Mouse (Mus musculus) adipocyte (in vitro differentiated cells): ENCODE results near the gene Gm21789.
"Not testable (repeated sequence)": the region's sequence is repeated elsewhere in the genome, so short reads cannot be mapped to it uniquely, and the experiment has no call there.

Experiments used
- DNase-seq: peaks from one replicate; pipeline ENCODE4 v3.0.0-alpha.2; 2016; ENCODE audit warnings: low spot score

Gm21789 gene

DNA sequence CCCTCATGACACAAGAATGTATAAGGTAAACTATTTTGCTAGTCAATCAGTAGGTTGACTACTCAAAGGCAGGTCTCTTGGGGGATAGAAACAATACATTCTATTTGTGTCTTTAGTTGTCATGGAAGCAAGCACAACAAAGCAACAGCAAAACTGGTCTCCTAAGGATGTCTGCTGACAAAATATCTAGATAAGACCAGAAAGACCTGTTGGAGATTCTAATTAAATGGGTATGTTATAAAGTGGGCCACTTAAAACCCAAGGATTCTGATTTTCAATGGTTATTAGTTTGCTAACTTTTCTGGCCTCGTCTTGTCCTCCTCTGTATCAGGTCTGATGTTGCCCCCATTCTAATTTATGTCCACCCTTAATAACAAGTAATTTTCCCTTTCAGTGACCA is at the start of gene Gm21789:
Gene Gm21789, plus strand, starts transcription at position 301 of the 400 bp plus-strand sequence.
- DNase-seq = not testable (repeated sequence)

DNA sequence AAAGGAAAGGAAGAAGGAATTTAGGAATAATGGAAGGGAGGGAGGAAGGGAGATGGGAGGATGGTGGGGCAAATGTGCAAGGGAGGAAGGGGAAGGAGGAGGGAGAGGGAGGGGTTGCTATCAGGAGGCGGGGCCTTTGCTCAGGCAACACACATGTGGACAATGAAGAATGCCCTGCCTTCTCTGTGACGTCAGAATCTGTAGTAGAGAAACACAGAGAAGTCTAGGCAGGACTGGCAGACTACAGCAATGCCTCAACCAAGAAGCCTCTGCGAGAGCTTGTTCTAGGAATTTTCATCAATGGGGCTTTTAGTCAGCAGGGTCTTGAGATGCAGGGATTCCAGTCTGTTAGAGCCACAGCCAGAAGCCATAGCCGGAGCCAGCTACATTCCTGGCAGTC is 47.2 kb upstream of the Gm21789 start, which contains the start of gene Btbd35f30:
Gene Btbd35f30, plus strand, starts transcription at position 301 of the 400 bp plus-strand sequence.
- DNase-seq = not testable (repeated sequence)

DNA sequence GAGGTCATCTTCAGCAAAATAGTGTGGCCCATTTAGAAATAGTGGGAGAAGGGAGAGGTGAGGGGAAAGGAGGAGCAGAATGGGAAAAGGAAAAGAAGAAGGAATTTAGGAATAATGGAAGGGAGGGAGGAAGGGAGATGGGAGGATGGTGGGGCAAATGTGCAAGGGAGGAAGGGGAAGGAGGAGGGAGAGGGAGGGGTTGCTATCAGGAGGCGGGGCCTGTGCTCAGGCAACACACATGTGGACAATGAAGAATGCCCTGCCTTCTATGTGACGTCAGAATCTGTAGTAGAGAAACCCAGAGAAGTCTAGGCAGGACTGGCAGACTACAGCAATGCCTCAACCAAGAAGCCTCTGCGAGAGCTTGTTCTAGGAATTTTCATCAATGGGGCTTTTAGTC is 32.0 kb downstream of the Gm21789 start, which contains the start of gene Btbd35f5:
Gene Btbd35f5, plus strand, starts transcription at position 301 of the 400 bp plus-strand sequence.
- not testable (repeated sequence) for DNase-seq
